Mouse (Mus musculus) cerebellum, adult (tissue): ENCODE data around the gene Prdx3.
A peak's percentile ranks its signal among the peaks of the same experiment; 100 is the strongest.
"Not testable (repeated sequence)": the region's sequence is repeated elsewhere in the genome, so short reads cannot be mapped to it uniquely, and the experiment has no call there.

Experiments used
- ATAC-seq: cut with Nextera tagmentation; 2 replicates; pipeline ENCODE4 v1.9.2; 2017; ENCODE audit warnings: mild to moderate bottlenecking, moderate library complexity, mixed read lengths; ENCODE audit not compliant: insufficient number of reproducible peaks, low FRiP score, low TSS enrichment

The Prdx3 gene

GRCm38 (mm10) chr19:60870489-60870888, 3.9 kb downstream of the Prdx3 start:
- no peak for ATAC-seq

GRCm38 (mm10) chr19:60866169-60866568, 8.2 kb downstream of the Prdx3 start:
- ATAC-seq = not testable (repeated sequence)

GRCm38 (mm10) chr19:60860868-60861700, 13.3 kb downstream of the Prdx3 start, which contains the start of gene Sfxn4:
Gene Sfxn4 (minus strand): TSS chr19:60861479.
- ATAC-seq = peak; percentile 99

GRCm38 (mm10) chr19:60845731-60846130, 28.6 kb downstream of the Prdx3 start:
- no peak for ATAC-seq

GRCm38 (mm10) chr19:60843324-60843723, 31.0 kb downstream of the Prdx3 start:
- no peak for ATAC-seq

GRCm38 (mm10) chr19:60837747-60838146, 36.6 kb downstream of the Prdx3 start:
- peak; percentile 58; the same call in 1 of the 2 replicates for ATAC-seq

GRCm38 (mm10) chr19:60818677-60819076, 55.7 kb downstream of the Prdx3 start:
- ATAC-seq = no peak
